ENCODE assay signal across 23 mouse cellular contexts in genomic region chr2:168083593-168083992, GRCm38 (mm10). TPM values are rescaled to one million over a fixed set of nuclear protein-coding genes. Genes with fewer than 3 reads are reported as not detected.
A peak's percentile ranks its signal among the peaks of the same experiment; 100 is the strongest.
DNase-seq lines count a peak whose midpoint lies in the region; ATAC-seq and TF ChIP-seq lines count a peak whose summit lies in the region.
"Had no signal": no experiment of that assay in that cellular context is flagged by ENCODE, and none has a peak within 500 bp of the region (broad histone marks: within the 10 kb centered on the region; RNA-seq: fewer than 3 reads in every experiment).

No protein-coding gene starts in this region.

- peak; percentile 15 for TF ChIP-seq CTCF in ES-Bruce4 (IDR thresholded peaks at IDR 0.05; ENCODE audit: low read depth, low read length)

- DNase-seq in lung, postnatal 25 days (ENCODE audit: low spot score) = no peak
- DNase-seq in naive thymus-derived CD4-positive, alpha-beta T cell, adult 2 months (ENCODE audit: low read depth) = peak; percentile 20
- DNase-seq in forebrain, embryonic 10.5 days (ENCODE audit: extremely low spot score, low spot score) = no peak
- no peak for DNase-seq in right cerebral cortex, adult 18-20 months
- DNase-seq: cerebellum, adult 9-10 months; gastrocnemius, postnatal 25 days; heart, adult 2 months; heart, postnatal 14 days; kidney, postnatal 4 days; spleen, adult 18-20 months; thymus, adult 2 months had no signal

- H3K4me3 ChIP-seq in kidney, embryonic 15.5 days (replicated peaks) = peak overlapping the region; percentile 78; the same call in 1 of the 2 replicates
- H3K4me3 ChIP-seq in kidney, embryonic 14.5 days (ENCODE audit: low read length) = no peak overlapping the region
- no peak overlapping the region for H3K4me3 ChIP-seq in lung, embryonic 15.5 days
- no peak overlapping the region for H3K4me3 ChIP-seq in ES-Bruce4 (ENCODE audit: low read depth, low read length)
- H3K4me3 ChIP-seq in forebrain, embryonic 10.5 days = no peak overlapping the region
- H3K4me3 ChIP-seq: embryonic facial prominence, embryonic 12.5 days; erythroblast, embryonic 14.5 days; forebrain, embryonic 15.5 days; heart, adult 2 months; hindbrain, embryonic 13.5 days; limb, embryonic 12.5 days; liver, embryonic 15.5 days; midbrain, embryonic 13.5 days had no signal

- ATAC-seq in kidney, embryonic 15.5 days (replicated peaks; ENCODE audit: low FRiP score) = no peak
- no peak for ATAC-seq in kidney, embryonic 14.5 days (ENCODE audit: low FRiP score, low TSS enrichment)
- ATAC-seq in lung, embryonic 15.5 days (ENCODE audit: borderline replicate concordance, extremely low read depth, low FRiP score, low TSS enrichment) = no peak
- ATAC-seq: forebrain, embryonic 15.5 days; midbrain, embryonic 13.5 days had no signal

- peaks cover 9% of the 10 kb centered on the region; the same call in 1 of the 2 replicates for H3K36me3 ChIP-seq in kidney, embryonic 15.5 days
- no peaks in the 10 kb centered on the region for H3K36me3 ChIP-seq in kidney, embryonic 14.5 days (ENCODE audit: control insufficient read depth, insufficient read depth, low read length)
- H3K36me3 ChIP-seq in lung, embryonic 15.5 days = no peaks in the 10 kb centered on the region
- peaks cover 5% of the 10 kb centered on the region; the same call in 1 of the 2 replicates for H3K36me3 ChIP-seq in ES-Bruce4 (ENCODE audit: control insufficient read depth, insufficient read depth, low read length, poor library complexity, severe bottlenecking)
- H3K36me3 ChIP-seq in forebrain, embryonic 10.5 days (replicated peaks) = peaks cover 13% of the 10 kb centered on the region
- H3K36me3 ChIP-seq: embryonic facial prominence, embryonic 12.5 days; forebrain, embryonic 15.5 days; limb, embryonic 12.5 days; liver, embryonic 15.5 days; stomach, embryonic 15.5 days had no signal

- no peak for TF ChIP-seq EP300 in ES-Bruce4 (IDR thresholded peaks at IDR 0.05; ENCODE audit: insufficient read depth, low read depth, low read length)

- H3K4me2 ChIP-seq in kidney, embryonic 15.5 days = peak overlapping the region; percentile 91; the same call in 1 of the 2 replicates
- no peak overlapping the region for H3K4me2 ChIP-seq in kidney, embryonic 14.5 days (replicated peaks; ENCODE audit: low read depth, low read length)
- 0 out of 2 replicates have a peak overlapping the region, but pooled peaks have one; percentile 11 for H3K4me2 ChIP-seq in lung, embryonic 15.5 days
- H3K4me2 ChIP-seq: embryonic facial prominence, embryonic 12.5 days; forebrain, embryonic 15.5 days; limb, embryonic 12.5 days; liver, embryonic 15.5 days; midbrain, embryonic 13.5 days; stomach, embryonic 15.5 days had no signal

- H3K9me3 ChIP-seq in kidney, embryonic 15.5 days (replicated peaks) = no peaks in the 10 kb centered on the region
- H3K9me3 ChIP-seq in kidney, embryonic 14.5 days (ENCODE audit: control insufficient read depth, low read length) = no peaks in the 10 kb centered on the region
- H3K9me3 ChIP-seq in lung, embryonic 15.5 days = no peaks in the 10 kb centered on the region
- H3K9me3 ChIP-seq in ES-Bruce4 (replicated peaks; ENCODE audit: control insufficient read depth, insufficient read depth, low read length, poor library complexity, severe bottlenecking) = no peaks in the 10 kb centered on the region
- H3K9me3 ChIP-seq in forebrain, embryonic 10.5 days = no peaks in the 10 kb centered on the region
- H3K9me3 ChIP-seq: embryonic facial prominence, embryonic 12.5 days; forebrain, embryonic 15.5 days; hindbrain, embryonic 13.5 days; limb, embryonic 12.5 days; liver, embryonic 15.5 days; midbrain, embryonic 13.5 days; stomach, embryonic 15.5 days had no signal

- H3K27ac ChIP-seq in kidney, embryonic 15.5 days = no peak overlapping the region
- no peak overlapping the region for H3K27ac ChIP-seq in kidney, embryonic 14.5 days (ENCODE audit: low read depth, low read length)
- peak overlapping the region; percentile 42 for H3K27ac ChIP-seq in lung, embryonic 15.5 days
- H3K27ac ChIP-seq in ES-Bruce4 (ENCODE audit: insufficient read depth, low read length) = no peak overlapping the region
- H3K27ac ChIP-seq in forebrain, embryonic 10.5 days = no peak overlapping the region
- H3K27ac ChIP-seq: embryonic facial prominence, embryonic 12.5 days; forebrain, embryonic 15.5 days; heart, adult 2 months; hindbrain, embryonic 13.5 days; limb, embryonic 12.5 days; liver, embryonic 15.5 days; midbrain, embryonic 13.5 days; stomach, embryonic 15.5 days had no signal

- peaks cover 42% of the 10 kb centered on the region for H3K4me1 ChIP-seq in kidney, embryonic 15.5 days
- H3K4me1 ChIP-seq in kidney, embryonic 14.5 days (ENCODE audit: control insufficient read depth, insufficient read depth, low read length) = peaks cover 6% of the 10 kb centered on the region
- H3K4me1 ChIP-seq in lung, embryonic 15.5 days = peaks cover 29% of the 10 kb centered on the region
- peaks cover 2% of the 10 kb centered on the region for H3K4me1 ChIP-seq in ES-Bruce4 (ENCODE audit: control insufficient read depth, insufficient read depth, low read length)
- peaks cover 35% of the 10 kb centered on the region for H3K4me1 ChIP-seq in forebrain, embryonic 10.5 days

- no peak overlapping the region for H3K9ac ChIP-seq in kidney, embryonic 15.5 days
- no peak overlapping the region for H3K9ac ChIP-seq in kidney, embryonic 14.5 days (ENCODE audit: low read depth, low read length)
- H3K9ac ChIP-seq in lung, embryonic 15.5 days = no peak overlapping the region
- H3K9ac ChIP-seq in ES-Bruce4 (ENCODE audit: low read depth, poor library complexity, severe bottlenecking) = no peak overlapping the region
- H3K9ac ChIP-seq: embryonic facial prominence, embryonic 12.5 days; forebrain, embryonic 15.5 days; hindbrain, embryonic 13.5 days; limb, embryonic 12.5 days; liver, embryonic 15.5 days; midbrain, embryonic 13.5 days; stomach, embryonic 15.5 days had no signal

- 80% methylated on average over 2 of the region's 2 CpGs for WGBS in kidney, embryonic 15.5 days
- 82% methylated on average over 2 of the region's 2 CpGs for WGBS in kidney, embryonic 14.5 days
- 63% methylated on average over 2 of the region's 2 CpGs for whole genome bisulfite sequencing in lung, embryonic 15.5 days
- 80% methylated on average over 2 of the region's 2 CpGs for WGBS in forebrain, embryonic 10.5 days

- peaks cover 31% of the 10 kb centered on the region for H3K27me3 ChIP-seq in kidney, embryonic 15.5 days
- peaks cover 15% of the 10 kb centered on the region for H3K27me3 ChIP-seq in kidney, embryonic 14.5 days (ENCODE audit: control insufficient read depth, insufficient read depth, low read length)
- H3K27me3 ChIP-seq in lung, embryonic 15.5 days = peaks cover 36% of the 10 kb centered on the region
- H3K27me3 ChIP-seq in ES-Bruce4 (ENCODE audit: control insufficient read depth, insufficient read depth, low read length, poor library complexity, severe bottlenecking) = no peaks in the 10 kb centered on the region
- H3K27me3 ChIP-seq in forebrain, embryonic 10.5 days (ENCODE audit: poor library complexity, severe bottlenecking) = peaks cover 39% of the 10 kb centered on the region

- TF ChIP-seq POLR2A in ES-Bruce4 (IDR thresholded peaks at IDR 0.05; ENCODE audit: insufficient read depth, low read length) = no peak

RNA-seq across cellular contexts. Expression of gene Pard6b, which starts 2.8 kb away (rescaled TPM):
- polyA plus RNA-seq in kidney, embryonic 15.5 days (2015; fragmentation: Nextera tagmentation; extraction: Ambion mirVana) = 19.0 and 20.4 TPM in 2 replicates
- 9.7 and 22.0 TPM in 2 replicates for polyA plus RNA-seq in kidney, embryonic 14.5 days (2014; fragmentation: Nextera tagmentation; extraction: Ambion mirVana)
- polyA plus RNA-seq in lung, embryonic 15.5 days (2015; fragmentation: Nextera tagmentation; extraction: Ambion mirVana) = 10.8 and 12.8 TPM in 2 replicates
- polyA plus RNA-seq in ES-Bruce4 (2011; ENCODE audit: insufficient read depth, insufficient read length, low read depth, missing spikeins) = 55.0 and 55.3 TPM in 2 replicates
- 9.3 and 10.4 TPM in 2 replicates for polyA plus RNA-seq in forebrain, embryonic 10.5 days (2016; fragmentation: Nextera tagmentation; extraction: Ambion mirVana)
